Mouse (Mus musculus) intestine, postnatal 0 days (tissue): ENCODE data around the gene Hoxb2. TPM values are rescaled to one million over a fixed set of nuclear protein-coding genes. Genes with fewer than 3 reads are reported as not detected.

ENCODE experiments used
- ATAC-seq: fragments of 200-750 bp; cut with Nextera tagmentation; 2 replicates; pipeline ENCODE4 v1.8.0; 2017; ENCODE audit warnings: mild to moderate bottlenecking, moderate TSS enrichment, moderate library complexity
- H3K27ac ChIP-seq: fragments of 300-500 bp; sonication (generic); 2 replicates; pipeline ENCODE4 v1.5.1; 2014; ENCODE audit warnings: mild to moderate bottlenecking, low read depth, low read length, moderate library complexity
- H3K27me3 ChIP-seq: fragments of 300-500 bp; sonication (generic); replicated peaks from 2 replicates; pipeline ENCODE4 v1.6.1; 2014; ENCODE audit warnings: low read length, mixed read lengths; ENCODE audit not compliant: control insufficient read depth, insufficient read depth
- H3K36me3 ChIP-seq: fragments of 300-500 bp; sonication (generic); 2 replicates; pipeline ENCODE4 v1.6.1; 2014; ENCODE audit warnings: mild to moderate bottlenecking, moderate library complexity; ENCODE audit not compliant: control insufficient read depth, insufficient read depth
- H3K4me1 ChIP-seq: fragments of 300-500 bp; sonication (generic); replicated peaks from 2 replicates; pipeline ENCODE4 v1.6.1; 2014; ENCODE audit warnings: antibody characterized with exemption, low read length, mixed read lengths; ENCODE audit not compliant: control insufficient read depth, insufficient read depth
- H3K4me2 ChIP-seq: fragments of 300-500 bp; sonication (generic); replicated peaks from 2 replicates; pipeline ENCODE4 v1.6.1; 2014; ENCODE audit warnings: low read depth, mild to moderate bottlenecking, moderate library complexity
- H3K4me3 ChIP-seq: fragments of 300-500 bp; sonication (generic); 2 replicates; pipeline ENCODE4 v1.5.1; 2014; ENCODE audit warnings: low read depth, low read length
- H3K9ac ChIP-seq: fragments of 300-500 bp; sonication (generic); 2 replicates; pipeline ENCODE4 v1.6.1; 2014; ENCODE audit warnings: mild to moderate bottlenecking, low read depth, low read length
- H3K9me3 ChIP-seq: fragments of 300-500 bp; sonication (generic); 2 replicates; pipeline ENCODE4 v1.6.1; 2016; ENCODE audit warnings: mixed run types; ENCODE audit not compliant: control insufficient read depth
- CTCF ChIP-seq: sonication (generic); IDR thresholded peaks from 2 replicates; pipeline ENCODE4 v1.5.1; 2016; ENCODE audit warnings: low read depth, mild to moderate bottlenecking, control low read depth, antibody characterized with exemption, moderate library complexity
- WGBS: fragments of 180-500 bp; shearing (Covaris S2); extraction: QIAGEN DNeasy Blood & Tissue Kit; methylation state at CpG from one replicate; pipeline ENCODE4 v1.1.7; 2014; 5-methylcytosine and 5-hydroxymethylcytosine counted together
- polyA plus RNA-seq: library from polyadenylated mRNA; unstranded; fragments of >200 nt; fragmentation: Nextera tagmentation; extraction: Ambion mirVana; gene quantifications from 2 replicates; pipeline ENCODE4 v1.2.1, GENCODE M21; 2015

Gene Hoxb2
- polyA plus RNA-seq, 1 experiment from 2014 or later = 8.4 TPM

DNA sequence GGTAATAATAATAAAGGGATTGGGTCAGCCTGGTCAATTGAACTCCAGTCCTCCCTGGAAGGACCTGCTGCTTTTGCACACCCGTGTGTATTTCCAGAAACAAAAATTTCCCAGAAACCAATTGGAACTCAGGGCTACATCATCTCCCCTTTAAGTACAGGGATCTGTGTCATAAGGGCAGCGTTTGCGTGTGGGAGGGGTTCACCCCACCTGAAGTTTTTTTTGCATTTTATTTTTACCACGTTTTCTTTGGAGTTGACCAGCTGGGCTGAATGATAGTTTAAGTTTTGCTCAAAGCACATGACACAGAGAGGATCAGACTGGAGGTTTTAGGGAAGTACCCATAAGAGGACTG lies 7.8 kb upstream of the Hoxb2 start:
- 30% methylated on average over 4 of the region's 4 CpGs for WGBS
- no peaks in the 10 kb centered on the region; the same call in 1 of the 2 replicates for H3K36me3 ChIP-seq
- no peaks in the 10 kb centered on the region for H3K9me3 ChIP-seq
- no peak for ATAC-seq
- peaks cover 40% of the 10 kb centered on the region for H3K27me3 ChIP-seq
- H3K4me1 ChIP-seq = peaks cover 7% of the 10 kb centered on the region; the same call in 1 of the 2 replicates
- H3K27ac ChIP-seq = no peak overlapping the region; the same call in 1 of the 2 replicates
- H3K9ac ChIP-seq = no peak overlapping the region
- TF ChIP-seq CTCF = no peak
- H3K4me2 ChIP-seq = peak overlapping the region; percentile 85
- peak overlapping the region; percentile 44; the same call in 1 of the 2 replicates for H3K4me3 ChIP-seq

DNA sequence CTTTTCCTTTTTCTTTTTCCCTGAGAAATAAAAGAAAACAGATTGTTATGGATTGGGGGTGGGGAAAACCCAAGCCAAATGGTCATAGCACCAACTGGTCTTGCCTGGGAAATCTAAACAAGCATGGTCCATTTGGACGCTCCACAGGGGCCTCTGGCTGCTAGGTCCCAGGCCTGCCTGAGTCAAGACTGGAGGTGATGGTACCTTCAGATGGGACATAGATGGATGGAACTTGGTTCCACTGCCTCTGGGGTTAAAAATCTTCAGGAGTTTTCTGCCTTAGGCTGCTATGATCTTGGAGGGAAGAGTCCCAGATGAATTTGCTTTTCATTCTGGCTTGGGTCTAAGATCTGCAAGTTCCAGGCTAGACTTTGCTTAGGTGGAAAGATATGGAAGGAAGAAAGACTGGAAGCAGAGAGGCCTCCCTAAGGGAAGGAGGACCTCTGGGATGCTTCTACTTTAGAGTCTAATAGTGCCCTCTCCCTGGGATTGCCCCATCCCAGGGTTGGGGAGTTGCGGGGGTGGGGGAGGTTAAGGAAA lies 7.0 kb upstream of the Hoxb2 start:
- H3K4me2 ChIP-seq = peak overlapping the region; percentile 85; the same call in 1 of the 2 replicates
- peaks cover 40% of the 10 kb centered on the region for H3K27me3 ChIP-seq
- H3K4me1 ChIP-seq = peaks cover 7% of the 10 kb centered on the region; the same call in 1 of the 2 replicates
- H3K9ac ChIP-seq = no peak overlapping the region
- no peak for ATAC-seq
- TF ChIP-seq CTCF = no peak
- H3K9me3 ChIP-seq = no peaks in the 10 kb centered on the region
- H3K4me3 ChIP-seq = no peak overlapping the region
- H3K27ac ChIP-seq = no peak overlapping the region
- WGBS = 62% methylated on average over 2 of the region's 2 CpGs
- H3K36me3 ChIP-seq = no peaks in the 10 kb centered on the region; the same call in 1 of the 2 replicates

DNA sequence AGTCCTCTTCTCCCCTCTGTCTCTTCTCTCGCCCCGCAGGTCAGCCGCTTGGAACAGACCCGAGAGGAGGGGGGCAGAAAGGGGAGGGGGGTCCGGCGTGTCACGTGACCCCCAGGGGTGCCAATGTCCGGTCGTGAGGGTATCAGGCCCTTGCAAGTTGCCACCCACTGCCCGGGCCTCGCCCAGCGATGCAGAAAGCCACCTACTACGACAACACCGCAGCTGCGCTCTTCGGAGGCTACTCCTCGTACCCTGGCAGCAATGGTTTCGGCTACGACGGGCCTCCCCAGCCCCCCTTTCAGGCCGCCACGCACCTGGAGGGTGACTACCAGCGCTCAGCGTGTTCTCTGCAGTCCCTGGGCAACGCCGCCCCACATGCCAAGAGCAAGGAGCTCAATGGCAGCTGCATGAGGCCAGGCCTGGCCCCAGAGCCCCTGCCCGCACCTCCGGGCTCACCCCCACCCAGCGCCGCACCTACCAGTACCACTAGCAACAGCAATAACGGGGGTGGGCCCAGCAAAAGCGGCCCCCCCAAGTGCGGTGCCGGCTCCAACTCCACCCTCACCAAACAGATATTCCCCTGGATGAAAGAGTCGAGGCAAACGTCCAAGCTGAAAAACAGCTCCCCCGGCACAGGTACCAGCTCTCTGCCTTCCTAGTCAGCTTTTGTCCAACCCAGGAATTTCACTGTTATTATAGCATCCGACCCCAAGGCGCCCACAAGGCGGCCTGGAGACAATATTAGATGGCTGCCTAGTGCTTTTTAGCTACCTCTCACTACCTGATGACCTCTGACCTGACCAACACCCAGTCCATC lies 6.1 kb upstream of the Hoxb2 start:
- TF ChIP-seq CTCF = no peak
- WGBS = 43% methylated on average over 36 of the region's 40 CpGs
- no peak overlapping the region; the same call in 1 of the 2 replicates for H3K9ac ChIP-seq

DNA sequence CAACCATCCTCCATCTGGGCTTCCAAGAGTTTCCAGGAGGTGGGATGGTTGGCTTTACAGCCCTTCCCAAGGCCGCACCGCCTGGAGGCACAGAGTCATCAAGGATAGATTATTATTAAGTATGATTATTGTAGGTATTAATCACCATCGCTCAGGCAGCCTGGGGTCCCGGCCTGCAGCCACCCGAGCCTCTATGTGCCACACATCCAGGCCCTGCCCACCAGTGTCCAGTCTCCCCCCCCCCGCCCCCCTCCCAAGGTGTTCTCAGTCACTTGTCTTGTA lies 5.5 kb upstream of the Hoxb2 start:
- Histone ChIP-seq H3K4me3 (no peak overlapping the region), H3K27ac (peak overlapping the region; percentile 80), H3K9me3 (no peaks in the 10 kb centered on the region), H3K36me3 (no peaks in the 10 kb centered on the region; the same call in 1 of the 2 replicates), H3K27me3 (peaks cover 39% of the 10 kb centered on the region), H3K4me2 (peak overlapping the region; percentile 69), H3K9ac (no peak overlapping the region; the same call in 1 of the 2 replicates), H3K4me1 (peaks cover 9% of the 10 kb centered on the region; the same call in 1 of the 2 replicates)
- ATAC-seq = no peak
- 42% methylated on average over 6 of the region's 6 CpGs for WGBS
- no peak for TF ChIP-seq CTCF

More for the DNA sequence above, 6.1 kb upstream of the Hoxb2 start:
- H3K27ac ChIP-seq = peak overlapping the region; percentile 80
- H3K36me3 ChIP-seq = no peaks in the 10 kb centered on the region; the same call in 1 of the 2 replicates
- H3K4me3 ChIP-seq = no peak overlapping the region
- H3K4me1 ChIP-seq = peaks cover 7% of the 10 kb centered on the region; the same call in 1 of the 2 replicates
- H3K9me3 ChIP-seq = no peaks in the 10 kb centered on the region
- H3K4me2 ChIP-seq = peak overlapping the region; percentile 69
- H3K27me3 ChIP-seq = peaks cover 40% of the 10 kb centered on the region
- ATAC-seq = no peak

DNA sequence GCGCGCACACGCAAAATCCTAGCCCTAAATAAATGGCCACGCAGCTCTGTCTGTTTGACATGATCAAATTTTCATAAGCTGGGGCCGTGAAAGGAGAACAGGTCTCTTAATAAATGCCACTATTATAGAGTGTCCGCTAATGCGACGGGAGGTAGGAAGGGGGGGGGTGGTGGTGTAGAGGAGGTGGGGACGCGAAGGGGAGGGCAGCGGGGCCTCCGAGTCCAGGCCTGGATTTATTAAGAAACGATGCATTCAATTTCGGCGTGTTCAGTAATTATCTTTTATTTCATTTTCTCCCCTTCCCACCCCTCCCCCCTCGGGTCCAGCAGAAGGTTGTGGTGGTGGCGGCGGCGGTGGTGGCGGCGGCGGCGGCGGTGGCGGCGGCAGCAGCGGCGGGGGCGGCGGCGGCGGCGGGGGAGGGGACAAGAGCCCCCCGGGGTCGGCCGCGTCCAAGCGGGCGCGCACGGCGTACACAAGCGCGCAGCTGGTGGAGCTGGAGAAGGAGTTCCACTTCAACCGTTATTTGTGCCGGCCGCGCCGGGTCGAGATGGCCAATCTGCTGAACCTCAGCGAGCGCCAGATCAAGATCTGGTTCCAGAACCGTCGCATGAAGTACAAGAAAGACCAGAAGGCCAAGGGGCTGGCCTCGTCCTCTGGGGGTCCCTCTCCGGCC lies 5.0 kb upstream of the Hoxb2 start:
- TF ChIP-seq CTCF = no peak
- Histone ChIP-seq H3K4me1 (peaks cover 6% of the 10 kb centered on the region; the same call in 1 of the 2 replicates), H3K36me3 (no peaks in the 10 kb centered on the region; the same call in 1 of the 2 replicates), H3K4me3 (peak overlapping the region; percentile 37), H3K27ac (peak overlapping the region; percentile 80), H3K4me2 (peak overlapping the region; percentile 69), H3K9me3 (no peaks in the 10 kb centered on the region), H3K27me3 (peaks cover 34% of the 10 kb centered on the region), H3K9ac (peak overlapping the region; percentile 37)
- no peak for ATAC-seq
- 16% methylated on average over 53 of the region's 56 CpGs for WGBS
